Mouse (Mus musculus): ENCODE results near the gene Dbr1. TPM values are rescaled to one million over a fixed set of nuclear protein-coding genes. Genes with fewer than 3 reads are reported as not detected.

Dbr1 gene
- polyA plus RNA-seq, 1 experiment from 2014 or later = 28.9 TPM

DNA sequence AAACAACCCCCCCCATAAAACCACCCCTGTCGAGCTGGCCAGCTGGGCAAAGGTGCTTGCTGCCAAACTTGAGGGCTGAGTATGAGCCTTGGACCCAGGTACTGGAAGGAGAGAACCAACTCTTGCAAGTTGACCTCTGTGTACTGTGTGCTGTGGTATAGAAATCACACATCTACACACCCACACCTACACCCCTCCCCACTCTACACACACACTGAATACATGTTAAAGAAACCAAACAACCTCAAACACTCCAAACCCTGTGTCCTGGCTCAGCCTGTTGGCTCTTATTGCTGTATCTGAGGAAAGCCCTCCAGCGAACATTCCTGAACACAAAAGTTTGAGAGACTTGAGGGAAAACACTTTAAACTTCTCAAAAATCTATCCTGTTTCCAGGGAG lies 47.4 kb downstream of the Dbr1 start:
- no peaks in the 10 kb centered on the region for H3K9me3 ChIP-seq
- no peak overlapping the region for H3K4me3 ChIP-seq
- H3K27me3 ChIP-seq = no peaks in the 10 kb centered on the region
- no peak for ATAC-seq (replicated peaks)
- no peak overlapping the region for H3K9ac ChIP-seq (replicated peaks)
- H3K27ac ChIP-seq (replicated peaks) = no peak overlapping the region
- WGBS = 39% methylated on average over 2 of the region's 2 CpGs
- no peaks in the 10 kb centered on the region for H3K4me1 ChIP-seq
- no peak overlapping the region for H3K4me2 ChIP-seq (replicated peaks)
- no peaks in the 10 kb centered on the region for H3K36me3 ChIP-seq

DNA sequence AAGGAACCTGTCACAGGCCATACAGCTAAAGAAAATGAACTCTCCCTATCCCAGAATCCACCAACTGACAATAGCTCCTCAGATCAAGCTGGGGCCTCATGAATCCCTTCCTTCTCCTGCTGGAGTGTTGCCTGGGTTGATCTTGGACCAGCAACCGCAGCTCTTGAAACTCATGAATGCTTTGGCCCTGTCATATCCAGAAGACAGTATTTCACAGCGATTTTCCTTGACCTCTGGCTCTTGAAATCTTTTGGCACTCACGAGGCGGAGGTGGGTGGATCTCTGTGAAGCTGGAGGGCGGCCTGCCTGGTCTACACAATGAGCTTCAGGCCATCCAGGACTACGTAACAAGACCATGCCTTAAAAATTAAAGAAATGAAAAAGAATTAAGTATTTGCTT lies 48.5 kb downstream of the Dbr1 start:
- Histone ChIP-seq H3K9me3 (no peaks in the 10 kb centered on the region), H3K4me1 (peaks cover 6% of the 10 kb centered on the region; the same call in 1 of the 2 replicates), H3K27ac (replicated peaks) (no peak overlapping the region), H3K36me3 (no peaks in the 10 kb centered on the region), H3K4me2 (replicated peaks) (no peak overlapping the region), H3K27me3 (no peaks in the 10 kb centered on the region), H3K9ac (replicated peaks) (no peak overlapping the region), H3K4me3 (no peak overlapping the region)
- WGBS = 82% methylated on average over 6 of the region's 6 CpGs
- ATAC-seq (replicated peaks) = no peak

- Histone ChIP-seq H3K9ac (replicated peaks) (0 out of 2 replicates have a peak overlapping the region, but pooled peaks have one; percentile 75), H3K9me3 (no peaks in the 10 kb centered on the region), H3K27me3 (no peaks in the 10 kb centered on the region), H3K4me2 (replicated peaks) (peak overlapping the region; percentile 82), H3K4me3 (peak overlapping the region; percentile 81), H3K27ac (replicated peaks) (peak overlapping the region; percentile 88), H3K4me1 (peaks cover 37% of the 10 kb centered on the region), H3K36me3 (no peaks in the 10 kb centered on the region)
- no peak for ATAC-seq (replicated peaks)
- WGBS = 56% methylated on average over 4 of the region's 4 CpGs
Observed at GRCm38 (mm10) chr9:99628581-99628980, 53.0 kb downstream of the Dbr1 start.

DNA sequence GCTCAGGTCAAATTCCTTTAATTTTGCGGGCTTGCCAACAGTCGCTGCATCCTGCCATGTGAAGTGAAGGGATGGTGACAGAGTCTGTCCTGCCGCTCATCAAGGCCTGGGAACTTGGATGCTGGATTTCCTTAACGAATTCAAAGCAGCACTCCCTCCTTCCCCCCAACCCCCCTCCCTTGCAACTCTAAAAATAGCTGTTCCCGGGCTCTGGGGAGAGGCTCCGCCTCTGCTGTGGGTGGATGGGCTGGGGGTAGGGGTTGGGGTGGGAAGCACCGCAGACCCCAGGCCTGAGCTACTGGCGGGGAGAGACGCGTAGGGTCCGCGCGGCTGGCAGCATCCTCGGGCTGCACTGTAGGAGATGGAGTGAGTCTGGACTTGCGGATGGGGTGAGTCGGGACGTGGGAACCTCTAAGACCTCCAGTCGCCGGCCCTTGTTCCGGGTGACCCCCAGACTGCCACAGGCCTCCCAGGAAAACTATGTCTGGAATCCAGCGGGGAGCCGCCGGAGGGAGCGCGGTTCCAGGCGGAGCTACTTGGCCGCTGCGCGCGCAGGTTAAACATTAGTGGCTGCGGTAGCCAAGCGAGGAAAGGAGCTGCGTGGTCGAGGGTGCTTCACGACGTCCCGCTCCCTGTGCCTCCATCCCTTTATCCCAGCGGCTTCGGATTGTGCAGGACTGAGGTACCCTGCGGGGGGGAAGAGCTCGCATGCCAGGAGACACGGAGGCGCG lies 53.8 kb downstream of the Dbr1 start, which contains the start of gene Dzip1l:
Gene Dzip1l, plus strand, starts transcription at position 216 of the 731 bp plus-strand sequence.
- no peaks in the 10 kb centered on the region for H3K9me3 ChIP-seq
- H3K27me3 ChIP-seq = no peaks in the 10 kb centered on the region
- peaks cover 37% of the 10 kb centered on the region for H3K4me1 ChIP-seq
- peak; percentile 94 for ATAC-seq (replicated peaks)
- peak within 1 kb of the TSS; percentile 75 for H3K9ac ChIP-seq (replicated peaks)
- H3K4me3 ChIP-seq = peak within 1 kb of the TSS; percentile 81
- H3K36me3 ChIP-seq = no peaks in the 10 kb centered on the region
- H3K27ac ChIP-seq (replicated peaks) = peak within 1 kb of the TSS; percentile 88
- WGBS = under 1% methylated on average over 38 of the region's 44 CpGs
- H3K4me2 ChIP-seq (replicated peaks) = peak within 1 kb of the TSS; percentile 82

GRCm38 (mm10) chr9:99630071-99630470 lies 54.5 kb downstream of the Dbr1 start:
- Histone ChIP-seq H3K36me3 (no peaks in the 10 kb centered on the region), H3K27ac (replicated peaks) (peak overlapping the region; percentile 88), H3K4me2 (replicated peaks) (peak overlapping the region; percentile 82), H3K4me1 (peaks cover 37% of the 10 kb centered on the region), H3K9ac (replicated peaks) (peak overlapping the region; percentile 75), H3K9me3 (no peaks in the 10 kb centered on the region), H3K27me3 (no peaks in the 10 kb centered on the region), H3K4me3 (peak overlapping the region; percentile 81)
- WGBS = under 1% methylated on average over 11 of the region's 11 CpGs
- ATAC-seq (replicated peaks) = peak; percentile 49; the same call in 1 of the 2 replicates

DNA sequence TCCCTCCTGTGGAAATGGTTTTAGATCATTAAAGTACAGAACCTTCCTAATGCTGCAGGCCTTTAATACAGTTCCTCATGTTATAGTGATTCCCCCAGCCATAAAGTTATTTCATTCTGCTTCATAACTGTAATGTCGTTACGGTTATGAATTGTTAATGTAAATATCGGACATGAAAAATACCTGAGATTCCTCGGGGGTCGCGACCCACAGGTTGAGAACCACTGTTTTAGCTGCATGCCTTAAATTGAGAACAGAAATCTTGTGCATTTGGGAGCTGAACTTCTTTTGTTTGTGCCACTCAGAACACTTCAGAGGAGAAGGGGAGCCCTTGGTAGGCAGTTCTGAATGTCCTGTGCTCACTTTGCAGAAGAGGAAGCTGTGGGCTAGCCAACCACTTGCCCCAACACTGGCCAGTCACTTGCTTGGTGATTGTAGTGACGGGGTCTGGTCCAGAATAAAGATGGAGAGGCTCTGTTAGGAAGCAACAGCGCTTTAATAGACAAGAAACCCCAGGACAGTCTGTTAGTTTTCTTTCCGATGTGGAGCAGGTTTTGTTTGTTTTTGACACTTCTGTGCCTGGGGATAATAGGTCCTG lies 55.0 kb downstream of the Dbr1 start:
- WGBS = 47% methylated on average over 9 of the region's 9 CpGs
- peak overlapping the region; percentile 82 for H3K4me2 ChIP-seq (replicated peaks)
- ATAC-seq (replicated peaks) = no peak
- peak overlapping the region; percentile 75 for H3K9ac ChIP-seq (replicated peaks)
- H3K36me3 ChIP-seq = no peaks in the 10 kb centered on the region
- H3K9me3 ChIP-seq = no peaks in the 10 kb centered on the region
- H3K4me3 ChIP-seq = peak overlapping the region; percentile 81
- H3K27ac ChIP-seq (replicated peaks) = no peak overlapping the region
- peaks cover 37% of the 10 kb centered on the region for H3K4me1 ChIP-seq
- no peaks in the 10 kb centered on the region for H3K27me3 ChIP-seq

DNA sequence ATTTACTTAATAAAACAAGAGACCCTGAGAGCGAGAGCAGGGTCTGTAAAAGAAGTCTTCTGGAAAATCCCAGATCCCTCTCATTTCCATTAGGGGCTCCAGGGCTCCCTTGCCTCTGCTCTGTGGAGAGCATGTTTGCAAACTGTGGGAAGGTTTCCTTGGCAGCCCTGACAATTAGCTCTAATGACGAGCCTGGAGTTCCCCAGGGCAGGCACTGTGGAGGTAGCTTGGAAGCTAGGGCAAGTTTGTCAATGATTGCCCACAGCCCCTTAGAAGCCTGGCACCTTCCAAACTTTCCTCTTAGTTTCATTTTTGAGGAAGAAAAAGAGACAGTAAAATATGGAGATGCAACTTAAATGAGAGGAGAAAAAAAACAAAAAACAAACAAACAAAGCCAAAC lies 56.2 kb downstream of the Dbr1 start:
- Histone ChIP-seq H3K4me3 (no peak overlapping the region), H3K9ac (replicated peaks) (no peak overlapping the region), H3K27me3 (no peaks in the 10 kb centered on the region), H3K4me1 (peaks cover 37% of the 10 kb centered on the region), H3K27ac (replicated peaks) (no peak overlapping the region), H3K4me2 (replicated peaks) (peak overlapping the region; percentile 16; the same call in 1 of the 2 replicates), H3K36me3 (peaks cover 3% of the 10 kb centered on the region; the same call in 1 of the 2 replicates), H3K9me3 (no peaks in the 10 kb centered on the region)
- no peak for ATAC-seq (replicated peaks)
- 10% methylated on average over 2 of the region's 2 CpGs for WGBS

- H3K4me2 ChIP-seq (replicated peaks) = peak overlapping the region; percentile 16; the same call in 1 of the 2 replicates
- no peak overlapping the region for H3K9ac ChIP-seq (replicated peaks)
- no peak overlapping the region for H3K4me3 ChIP-seq
- no peak for ATAC-seq (replicated peaks)
- H3K27me3 ChIP-seq = no peaks in the 10 kb centered on the region
- H3K36me3 ChIP-seq = peaks cover 5% of the 10 kb centered on the region; the same call in 1 of the 2 replicates
- 59% methylated on average over 8 of the region's 8 CpGs for WGBS
- H3K4me1 ChIP-seq = peaks cover 37% of the 10 kb centered on the region
- H3K9me3 ChIP-seq = no peaks in the 10 kb centered on the region
- no peak overlapping the region for H3K27ac ChIP-seq (replicated peaks)
Observed at GRCm38 (mm10) chr9:99632264-99632663, 56.7 kb downstream of the Dbr1 start.

Other genes starting within 250 kb of the Dbr1 start
- gene Esyt3, start 217.2 kb upstream of the Dbr1 start, polyA plus RNA-seq (2015; fragmentation: Nextera tagmentation; extraction: Ambion mirVana) = 0.46 and 0.86 TPM in 2 replicates
- 58.8 and 59.5 TPM in 2 replicates for gene Mras, start 138.4 kb upstream of the Dbr1 start, polyA plus RNA-seq (2015; fragmentation: Nextera tagmentation; extraction: Ambion mirVana)
- gene Nme9, start 124.3 kb upstream of the Dbr1 start, polyA plus RNA-seq (2015; fragmentation: Nextera tagmentation; extraction: Ambion mirVana) = 1.0 and 1.6 TPM in 2 replicates
- 59.9 and 60.2 TPM in 2 replicates for gene Armc8, start 6.9 kb upstream of the Dbr1 start, polyA plus RNA-seq (2015; fragmentation: Nextera tagmentation; extraction: Ambion mirVana)
- gene A4gnt, start 36.7 kb downstream of the Dbr1 start, polyA plus RNA-seq (2015; fragmentation: Nextera tagmentation; extraction: Ambion mirVana) = not detected in 2 replicates
- gene Dzip1l, start 53.7 kb downstream of the Dbr1 start, polyA plus RNA-seq (2015; fragmentation: Nextera tagmentation; extraction: Ambion mirVana) = 13.3 TPM in 2 replicates
- gene Cldn18, start 141.5 kb downstream of the Dbr1 start, polyA plus RNA-seq (2015; fragmentation: Nextera tagmentation; extraction: Ambion mirVana) = not detected in 2 replicates